17 mouse cellular contexts compared by ENCODE assay signal in genomic region chr8:64421502-64422199, GRCm38 (mm10).
DNase-seq lines count a peak whose midpoint lies in the region; ATAC-seq lines count a peak whose summit lies in the region.
"Had no signal": no experiment of that assay in that cellular context is flagged by ENCODE, and none has a peak within 500 bp of the region (broad histone marks: within the 10 kb centered on the region; RNA-seq: fewer than 3 reads in every experiment).

No protein-coding gene starts in this region.

- peak; percentile 53 for ATAC-seq in midbrain, embryonic 14.5 days (ENCODE audit: low FRiP score, low TSS enrichment)
- ATAC-seq: inflammation-experienced regulatory T-cells, adult 6 months had no signal

- H3K9ac ChIP-seq in midbrain, embryonic 14.5 days (replicated peaks; ENCODE audit: low read length): no peak overlapping the region
- H3K9ac ChIP-seq: embryonic facial prominence, embryonic 15.5 days; limb, embryonic 15.5 days had no signal

- no peaks in the 10 kb centered on the region for H3K9me3 ChIP-seq in midbrain, embryonic 14.5 days (ENCODE audit: control insufficient read depth, low read length)
- H3K9me3 ChIP-seq: embryonic facial prominence, embryonic 15.5 days; limb, embryonic 15.5 days had no signal

- 45% methylated on average over 6 of the region's 6 CpGs for WGBS in midbrain, embryonic 14.5 days

- H3K4me1 ChIP-seq in midbrain, embryonic 14.5 days (ENCODE audit: control insufficient read depth, insufficient read depth, low read length): peaks cover 6% of the 10 kb centered on the region
- H3K4me1 ChIP-seq: megakaryocyte, embryonic 14.5 days had no signal

- no peak overlapping the region for H3K27ac ChIP-seq in midbrain, embryonic 14.5 days (replicated peaks; ENCODE audit: low read depth, low read length)
- H3K27ac ChIP-seq: embryonic facial prominence, embryonic 15.5 days; limb, embryonic 15.5 days had no signal

- no peaks in the 10 kb centered on the region for H3K36me3 ChIP-seq in midbrain, embryonic 14.5 days (ENCODE audit: control insufficient read depth, insufficient read depth, low read length)
- H3K36me3 ChIP-seq: embryonic facial prominence, embryonic 15.5 days; limb, embryonic 15.5 days had no signal

- H3K27me3 ChIP-seq in midbrain, embryonic 14.5 days (ENCODE audit: control insufficient read depth, insufficient read depth, low read length): no peaks in the 10 kb centered on the region
- H3K27me3 ChIP-seq: embryonic facial prominence, embryonic 15.5 days; limb, embryonic 15.5 days; megakaryocyte, embryonic 14.5 days had no signal

- DNase-seq in cerebellum, postnatal 14 days: peak; percentile 18 to 34
- DNase-seq in cerebellum, adult 11-12 months: no peak
- peak; percentile 49 for DNase-seq in retina, embryonic 14.5 days (ENCODE audit: low spot score)
- DNase-seq in retina, postnatal 1 day: no peak
- no peak for DNase-seq in midbrain, embryonic 14.5 days
- DNase-seq in heart, adult 8-10 months (ENCODE audit: low spot score): no peak
- no peak for DNase-seq in frontal cortex, adult 2 months (ENCODE audit: extremely low spot score in 1 of 2, low spot score in 1 of 2)
- no peak for DNase-seq in gastrocnemius, postnatal 25 days
- DNase-seq: adrenal gland, adult 2 months; embryo, embryonic 11 days; kidney, adult 9 months; kidney, postnatal 36 days; lung, postnatal 10 days had no signal

- no peak overlapping the region for H3K4me3 ChIP-seq in midbrain, embryonic 14.5 days (replicated peaks; ENCODE audit: low read depth, low read length)
- H3K4me3 ChIP-seq: embryonic facial prominence, embryonic 15.5 days; limb, embryonic 15.5 days; megakaryocyte, embryonic 14.5 days had no signal

- peak overlapping the region; percentile 15; the same call in 1 of the 2 replicates for H3K4me2 ChIP-seq in midbrain, embryonic 14.5 days (ENCODE audit: low read length)
- H3K4me2 ChIP-seq: embryonic facial prominence, embryonic 15.5 days; limb, embryonic 15.5 days had no signal

Comparison
In these comparisons a context has a peak if more than half of its experiments do, and no peak if none do; other contexts are left out.
1. DNase-seq: peak in cerebellum, postnatal 14 days (2 of 2) and retina, embryonic 14.5 days (single experiment); none in cerebellum, adult 11-12 months (single experiment), retina, postnatal 1 day (single experiment), midbrain, embryonic 14.5 days (single experiment), heart, adult 8-10 months (single experiment), frontal cortex, adult 2 months (0 of 2) and gastrocnemius, postnatal 25 days (single experiment).